Mouse (Mus musculus) CH12.LX (cell line): Measurements from ENCODE around the gene Hcn4. TPM values are rescaled to one million over a fixed set of nuclear protein-coding genes. Genes with fewer than 3 reads are reported as not detected.

Experiments used
- DNase-seq: peaks from one replicate; pipeline ENCODE4 v3.0.0-alpha.2; 2013; ENCODE audit errors: extremely low read depth
- H3K27ac ChIP-seq: 2 replicates; pipeline ENCODE4 v1.5.1; 2012; ENCODE audit warnings: low read depth, mild to moderate bottlenecking, control low read depth, moderate library complexity; ENCODE audit not compliant: insufficient read depth
- H3K27me3 ChIP-seq: replicated peaks from 2 replicates; pipeline ENCODE3; 2012; ENCODE audit warnings: inconsistent platforms
- H3K36me3 ChIP-seq, 2 experiments: replicated peaks in 1 of 2; 2 replicates each; pipeline versions ENCODE3 to v1.6.1; 2012; ENCODE audit warnings: inconsistent platforms in 1 of 2, low read length in 1 of 2, mild to moderate bottlenecking in 1 of 2, mixed read lengths in 1 of 2, moderate library complexity in 1 of 2; ENCODE audit not compliant: control insufficient read depth in 1 of 2, insufficient read depth in 1 of 2
- H3K4me1 ChIP-seq, 2 experiments: 2 replicates each; pipeline ENCODE4 v1.6.1; 2012; ENCODE audit warnings: inconsistent platforms in 1 of 2, moderate library complexity in 1 of 2; ENCODE audit not compliant: insufficient read depth in 2 of 2, control insufficient read depth in 1 of 2
- H3K4me2 ChIP-seq: 2 replicates; pipeline ENCODE4 v1.6.1; 2012; ENCODE audit warnings: low read depth, mild to moderate bottlenecking, control low read depth; ENCODE audit not compliant: poor library complexity, insufficient read depth, severe bottlenecking
- H3K4me3 ChIP-seq, 3 experiments: fragments of 150-350 bp in 1 of 3; sonication (generic) in 1 of 3; replicated peaks in 1 of 3; 2 replicates each; pipeline versions ENCODE3 to v1.5.1; 2011 to 2012; ENCODE audit warnings: low read depth in 2 of 3, low read length in 2 of 3, mild to moderate bottlenecking in 2 of 3, moderate library complexity in 2 of 3, control low read depth in 1 of 3, improper control_type of control experiment in 1 of 3, inconsistent platforms in 1 of 3, mixed read lengths in 1 of 3; ENCODE audit not compliant: poor library complexity in 1 of 3
- H3K79me2 ChIP-seq: replicated peaks from 2 replicates; pipeline ENCODE4 v1.6.1; 2012; ENCODE audit warnings: mild to moderate bottlenecking, moderate library complexity; ENCODE audit not compliant: control insufficient read depth, poor library complexity, insufficient read depth, severe bottlenecking; ENCODE audit errors: extremely low read depth
- H3K9ac ChIP-seq: 2 replicates; pipeline ENCODE4 v1.6.1; 2012; ENCODE audit warnings: low read depth, mild to moderate bottlenecking, control low read depth, moderate library complexity; ENCODE audit not compliant: insufficient read depth
- H3K9me3 ChIP-seq: replicated peaks from 2 replicates; pipeline ENCODE3; 2012; ENCODE audit warnings: low read length, inconsistent platforms, mixed read lengths
- BHLHE40 ChIP-seq: IDR thresholded peaks from 2 replicates; pipeline ENCODE4 v1.6.1; 2011; ENCODE audit warnings: mild to moderate bottlenecking, low read depth, low read length, improper control_type of control experiment
- EP300 ChIP-seq: IDR thresholded peaks from 2 replicates; pipeline ENCODE4 v1.6.1; 2011; ENCODE audit warnings: low read length, improper control_type of control experiment
- ETS1 ChIP-seq: conservative IDR thresholded peaks from 2 replicates; pipeline ENCODE4 v1.6.1; 2012; ENCODE audit warnings: low read depth, mild to moderate bottlenecking, inconsistent platforms, low read length, improper control_type of control experiment, moderate library complexity
- GABPA ChIP-seq: IDR thresholded peaks from 2 replicates; pipeline ENCODE4 v1.6.1; 2012; ENCODE audit warnings: low read depth, low read length, improper control_type of control experiment, inconsistent platforms; ENCODE audit not compliant: insufficient replicate concordance
- HCFC1 ChIP-seq: IDR thresholded peaks from 2 replicates; pipeline ENCODE4 v1.6.1; 2012; ENCODE audit warnings: low read depth, mild to moderate bottlenecking, inconsistent platforms, low read length, improper control_type of control experiment
- JUND ChIP-seq: conservative IDR thresholded peaks from 2 replicates; pipeline ENCODE4 v1.6.1; 2011; ENCODE audit warnings: low read depth, low read length, improper control_type of control experiment
- KAT2A ChIP-seq: IDR thresholded peaks from 2 replicates; pipeline ENCODE4 v1.6.1; 2012; ENCODE audit warnings: low read length, improper control_type of control experiment, inconsistent platforms; ENCODE audit not compliant: insufficient replicate concordance
- MAFK ChIP-seq: IDR thresholded peaks from 2 replicates; pipeline ENCODE4 v1.6.1; 2011; ENCODE audit warnings: low read length, improper control_type of control experiment; ENCODE audit not compliant: insufficient replicate concordance
- MAX ChIP-seq: IDR thresholded peaks from 2 replicates; pipeline ENCODE4 v1.6.1; 2011; ENCODE audit warnings: low read length, improper control_type of control experiment
- NRF1 ChIP-seq: IDR thresholded peaks from 2 replicates; pipeline ENCODE4 v1.6.1; 2014; ENCODE audit warnings: low read depth, mild to moderate bottlenecking, inconsistent platforms, low read length, improper control_type of control experiment, moderate library complexity
- PAX5 ChIP-seq: IDR thresholded peaks from 2 replicates; pipeline ENCODE4 v1.6.1; 2012; ENCODE audit warnings: low read length, inconsistent platforms, mixed read lengths
- RAD21 ChIP-seq: IDR thresholded peaks from 2 replicates; pipeline ENCODE4 v1.6.1; 2011; ENCODE audit warnings: low read depth, mild to moderate bottlenecking, low read length, improper control_type of control experiment, moderate library complexity
- SIN3A ChIP-seq: IDR thresholded peaks from 2 replicates; pipeline ENCODE4 v1.6.1; 2012; ENCODE audit warnings: low read length, improper control_type of control experiment, inconsistent platforms
- SMC3 ChIP-seq: IDR thresholded peaks from 2 replicates; pipeline ENCODE4 v1.6.1; 2011; ENCODE audit warnings: low read depth, low read length, improper control_type of control experiment
- TCF12 ChIP-seq: IDR thresholded peaks from 2 replicates; pipeline ENCODE4 v1.6.1; 2014; ENCODE audit warnings: low read depth, mild to moderate bottlenecking, inconsistent platforms, low read length, improper control_type of control experiment
- UBTF ChIP-seq: IDR thresholded peaks from 2 replicates; pipeline ENCODE4 v1.6.1; 2012; ENCODE audit warnings: low read depth, mild to moderate bottlenecking, inconsistent platforms, low read length, improper control_type of control experiment, moderate library complexity
- ZKSCAN1 ChIP-seq: IDR thresholded peaks from 2 replicates; pipeline ENCODE4 v1.6.1; 2012; ENCODE audit warnings: low read depth, inconsistent platforms, low read length, improper control_type of control experiment, borderline replicate concordance
- ZMIZ1 ChIP-seq: IDR thresholded peaks from 2 replicates; pipeline ENCODE4 v1.6.1; 2012; ENCODE audit warnings: low read depth, mild to moderate bottlenecking, inconsistent platforms, low read length, improper control_type of control experiment
- dilution Hi-C: fragments of 300-500 bp; cut with MboI; formaldehyde crosslinking; loops from 2 replicates; pipeline ENCODE4 v1.14.3; 2020; ENCODE audit warnings: low sequenced_read_pairs; ENCODE audit not compliant: extremely low pct_unique_long_range_greater_than_20kb, extremely low pct_ligation_motif_present
- in situ Hi-C: fragments of 300-500 bp; cut with MboI; formaldehyde crosslinking; loops from 3 replicates; pipeline ENCODE4 v1.14.3; 2019; ENCODE audit warnings: low sequenced_read_pairs, low pct_ligation_motif_present, low pct_unique_long_range_greater_than_20kb, mixed read lengths
- polyA plus RNA-seq: library from polyadenylated mRNA; unstranded; fragments of >175 nt; gene quantifications from 2 replicates; pipeline ENCODE4 v1.2.1, GENCODE M21; 2012; ENCODE audit warnings: low read depth; ENCODE audit not compliant: insufficient read length
- total RNA-seq, 2 experiments: library from RNA; depleted of rRNA; stranded (reverse); fragments of 300-350 nt in 1 of 2; fragments of >200 nt in 1 of 2; gene quantifications; 2 replicates each; pipeline ENCODE4 v1.2.3; 2012 to 2014

Hcn4 gene
- total and polyA plus RNA-seq, 3 experiments, result 0.04 TPM; not detected in 2

DNA sequence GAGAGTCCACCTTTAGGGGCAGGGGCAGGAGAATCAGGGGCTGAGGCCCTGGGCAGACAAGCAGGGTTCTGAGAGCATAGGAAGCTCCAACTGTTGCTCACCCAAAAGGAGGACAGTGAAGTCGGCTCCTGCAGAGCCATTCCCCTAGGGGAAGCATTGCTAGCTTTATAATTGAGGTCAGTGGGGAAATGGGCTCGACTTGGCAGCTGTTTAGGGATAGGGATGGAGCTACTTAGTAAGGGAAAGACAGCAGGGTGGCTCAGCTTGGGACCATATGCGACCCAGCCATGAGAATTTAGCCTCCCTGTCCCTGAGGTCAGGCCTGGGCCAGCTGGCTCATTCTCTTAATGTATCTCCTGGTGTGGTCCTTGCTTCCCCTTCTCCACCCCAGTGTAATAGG lies 31.7 kb downstream of the Hcn4 start:
- H3K9me3 ChIP-seq, result no peaks in the 10 kb centered on the region
- no peak overlapping the region for H3K4me2 ChIP-seq
- no peak overlapping the region for H3K27ac ChIP-seq
- no peak overlapping the region for H3K4me3 ChIP-seq
- dilution Hi-C loops (no loop called here), in situ Hi-C loops (no loop called here)
- peaks cover 6% of the 10 kb centered on the region for H3K27me3 ChIP-seq
- no peaks in the 10 kb centered on the region for H3K79me2 ChIP-seq
- no peak overlapping the region for H3K9ac ChIP-seq
- peaks cover 2 to 41% of the 10 kb centered on the region in 2 experiments; a peak in 3 of 4 replicates for H3K4me1 ChIP-seq
- TF ChIP-seq MAX, result no peak
- no peak for DNase-seq
- H3K36me3 ChIP-seq, result no peaks in the 10 kb centered on the region

DNA sequence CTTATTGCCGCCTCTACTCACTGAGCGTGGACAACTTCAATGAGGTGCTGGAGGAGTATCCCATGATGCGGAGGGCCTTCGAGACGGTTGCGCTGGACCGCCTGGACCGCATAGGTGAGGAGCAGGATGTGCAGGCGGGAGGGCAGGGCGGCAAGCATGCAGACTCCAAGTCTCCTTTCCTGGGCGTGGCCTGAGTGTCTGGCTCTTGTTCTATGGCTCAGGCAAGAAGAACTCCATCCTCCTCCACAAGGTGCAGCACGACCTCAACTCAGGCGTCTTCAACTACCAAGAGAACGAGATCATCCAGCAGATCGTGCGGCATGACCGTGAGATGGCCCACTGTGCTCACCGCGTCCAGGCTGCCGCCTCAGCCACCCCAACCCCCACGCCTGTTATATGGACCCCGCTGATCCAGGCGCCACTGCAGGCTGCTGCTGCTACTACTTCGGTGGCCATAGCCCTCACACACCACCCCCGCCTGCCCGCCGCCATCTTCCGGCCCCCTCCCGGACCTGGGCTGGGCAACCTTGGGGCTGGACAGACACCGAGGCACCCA lies 35.9 kb downstream of the Hcn4 start:
- no peak overlapping the region for H3K9ac ChIP-seq
- no peaks in the 10 kb centered on the region for H3K27me3 ChIP-seq
- DNase-seq, result no peak
- H3K4me2 ChIP-seq, result no peak overlapping the region
- no peak overlapping the region for H3K27ac ChIP-seq
- no peak for TF ChIP-seq EP300
- TF ChIP-seq UBTF, result no peak
- TF ChIP-seq JUND, result no peak
- no peak for TF ChIP-seq SIN3A
- TF ChIP-seq ZMIZ1, result no peak
- TF ChIP-seq ETS1, result no peak
- no peak for TF ChIP-seq TCF12
- no peak for TF ChIP-seq MAFK
- TF ChIP-seq, all 38 proteins: peak for 0
- dilution Hi-C loops, result no loop called here
- H3K4me3 ChIP-seq, result no peak overlapping the region
- H3K4me1 ChIP-seq, result peaks cover under 1 to 41% of the 10 kb centered on the region in 2 experiments; a peak in 3 of 4 replicates
- no peaks in the 10 kb centered on the region for H3K9me3 ChIP-seq
- in situ Hi-C loops, result no loop called here
- H3K79me2 ChIP-seq, result no peaks in the 10 kb centered on the region
- H3K36me3 ChIP-seq, result no peaks in the 10 kb centered on the region

DNA sequence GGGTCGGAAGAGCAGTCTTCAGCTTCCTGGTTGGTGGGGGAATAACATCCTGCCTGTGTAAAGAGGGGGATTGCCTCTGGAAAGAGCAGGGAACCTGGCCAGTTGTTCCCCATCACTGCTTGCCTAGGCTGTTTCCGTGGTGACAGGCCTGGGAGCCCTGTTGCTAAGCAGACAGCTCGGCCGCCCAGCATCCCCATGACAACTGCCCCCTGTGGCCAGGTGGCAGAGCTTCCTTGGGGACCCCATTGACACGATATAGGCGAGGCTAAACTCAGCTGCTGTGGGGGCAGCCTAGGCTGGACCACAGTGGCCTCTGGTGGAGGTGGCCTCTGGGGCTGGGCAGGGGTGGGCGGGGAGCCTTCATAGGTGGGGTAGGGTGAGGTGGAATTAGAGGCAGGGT lies 40.6 kb downstream of the Hcn4 start:
- no peak overlapping the region for H3K4me2 ChIP-seq
- in situ Hi-C loops, result no loop called here
- no peaks in the 10 kb centered on the region for H3K79me2 ChIP-seq
- no peak overlapping the region for H3K9ac ChIP-seq
- H3K4me3 ChIP-seq, result no peak overlapping the region
- peaks cover 2 to 20% of the 10 kb centered on the region in 2 experiments; a peak in 3 of 4 replicates for H3K4me1 ChIP-seq
- no peak overlapping the region for H3K27ac ChIP-seq
- TF ChIP-seq MAFK, result no peak
- no peak for TF ChIP-seq BHLHE40
- TF ChIP-seq SMC3, result no peak
- TF ChIP-seq NRF1, result no peak
- no peak for TF ChIP-seq KAT2A
- TF ChIP-seq ZMIZ1, result no peak
- no peak for TF ChIP-seq EP300
- no peak for TF ChIP-seq HCFC1
- no peak for TF ChIP-seq GABPA
- no peak for TF ChIP-seq TCF12
- no peak for TF ChIP-seq PAX5
- no peak for TF ChIP-seq RAD21
- TF ChIP-seq ZKSCAN1, result no peak
- H3K27me3 ChIP-seq, result no peaks in the 10 kb centered on the region
- H3K9me3 ChIP-seq, result no peaks in the 10 kb centered on the region
- dilution Hi-C loops, result no loop called here
- no peaks in the 10 kb centered on the region for H3K36me3 ChIP-seq
- no peak for DNase-seq
